Mouse (Mus musculus) gonadal fat pad, adult 2 months (tissue): ENCODE data around the gene Ltbp2. TPM values are rescaled to one million over a fixed set of nuclear protein-coding genes. Genes with fewer than 3 reads are reported as not detected.

Source experiments
- DNase-seq: peaks from one replicate; pipeline ENCODE4 v3.0.0-alpha.2; 2012; ENCODE audit warnings: low read depth
- polyA plus RNA-seq: library from polyadenylated mRNA; depleted of rRNA; stranded (reverse); fragments of >200 nt; gene quantifications from 2 replicates; pipeline ENCODE4 v1.2.3, GENCODE M21; 2012

The Ltbp2 gene
- polyA plus RNA-seq, 1 experiment, result 37.9 TPM

DNA sequence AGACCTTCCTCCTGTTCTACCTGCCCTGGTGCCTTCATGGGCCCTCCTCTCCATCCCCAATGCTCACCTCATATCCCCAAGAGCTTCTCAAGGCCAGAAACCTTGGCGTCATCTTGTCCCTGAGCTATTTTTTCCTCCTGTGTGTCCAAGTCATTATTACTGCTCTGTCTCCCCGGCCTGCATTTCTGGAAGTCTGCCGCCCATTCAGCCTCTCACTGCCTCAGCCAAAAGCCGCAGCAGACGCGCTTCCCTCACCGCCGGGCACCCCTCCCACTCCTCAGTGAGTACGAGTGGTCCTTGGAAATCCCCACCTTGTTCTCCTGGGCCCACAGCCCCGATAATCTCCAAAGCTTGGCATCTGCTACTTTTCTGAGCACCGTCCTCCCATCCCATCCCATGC is 3.8 kb upstream of the Ltbp2 start:
- no peak for DNase-seq

GRCm38 (mm10) chr12:84875761-84876480 is 411 bp downstream of the Ltbp2 start:
- DNase-seq, result no peak

GRCm38 (mm10) chr12:84873434-84873833 is 2.9 kb downstream of the Ltbp2 start:
- no peak for DNase-seq

DNA sequence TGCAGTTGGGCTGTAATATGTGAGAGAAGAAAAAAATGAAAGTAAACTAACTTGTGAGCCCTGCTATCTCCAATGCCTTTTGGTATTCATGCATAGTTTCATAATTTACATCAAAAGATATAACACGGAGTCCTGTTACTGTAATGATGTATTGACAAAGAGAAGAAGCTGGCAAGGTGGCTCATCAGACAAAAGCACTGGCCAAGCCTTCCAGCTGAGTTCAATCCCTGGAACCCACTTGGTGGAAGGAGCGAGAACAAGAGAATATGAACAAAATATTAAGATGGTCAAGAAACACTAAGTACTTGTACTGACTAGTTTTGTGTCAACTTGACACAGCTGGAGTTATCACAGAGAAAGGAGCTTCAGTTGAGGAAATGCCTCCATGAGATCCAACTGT is 4.0 kb downstream of the Ltbp2 start:
- no peak for DNase-seq

DNA sequence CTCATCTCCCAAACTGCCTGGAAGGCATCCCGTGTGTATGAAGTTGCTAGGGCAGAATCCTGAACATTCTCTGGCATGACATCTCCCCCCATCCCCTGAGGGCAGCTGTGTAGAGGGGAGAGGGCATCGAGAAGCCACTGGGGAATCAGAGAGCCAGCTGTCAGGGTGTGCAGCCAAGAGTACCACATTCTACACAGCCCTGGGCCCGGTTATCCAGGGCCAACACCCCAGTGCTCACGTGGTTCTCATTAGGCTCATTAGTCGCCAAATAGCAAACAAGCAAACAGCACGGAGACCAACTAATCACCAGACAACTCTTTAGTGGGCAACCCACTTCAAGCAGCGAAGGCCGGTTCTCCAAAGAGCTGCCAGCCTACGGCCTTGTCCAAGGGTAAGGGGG is 10.9 kb downstream of the Ltbp2 start:
- no peak for DNase-seq

- DNase-seq, result no peak
Measured at GRCm38 (mm10) chr12:84864801-84865200, 11.5 kb downstream of the Ltbp2 start.

DNA sequence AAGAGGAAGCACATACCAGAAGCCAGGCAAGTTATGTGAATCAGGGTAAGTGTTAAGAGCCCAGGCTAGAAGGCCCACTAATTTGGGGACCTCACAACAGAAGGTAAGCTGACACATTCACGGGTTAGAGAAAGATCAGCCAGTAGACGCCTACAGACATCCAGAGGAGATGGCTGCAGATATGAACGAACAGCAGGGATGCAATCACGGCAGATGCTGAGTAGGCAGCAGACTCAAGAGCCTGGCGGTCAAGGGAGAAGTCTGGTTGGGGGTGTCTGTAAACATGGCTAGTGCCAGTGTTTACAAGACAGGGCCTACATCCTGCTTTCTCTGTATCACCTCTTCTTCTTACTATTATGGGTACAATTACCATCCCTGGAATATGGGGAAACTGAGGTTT is 13.1 kb downstream of the Ltbp2 start:
- DNase-seq, result no peak

GRCm38 (mm10) chr12:84862136-84862910 is 14.0 kb downstream of the Ltbp2 start:
- DNase-seq, result no peak

DNA sequence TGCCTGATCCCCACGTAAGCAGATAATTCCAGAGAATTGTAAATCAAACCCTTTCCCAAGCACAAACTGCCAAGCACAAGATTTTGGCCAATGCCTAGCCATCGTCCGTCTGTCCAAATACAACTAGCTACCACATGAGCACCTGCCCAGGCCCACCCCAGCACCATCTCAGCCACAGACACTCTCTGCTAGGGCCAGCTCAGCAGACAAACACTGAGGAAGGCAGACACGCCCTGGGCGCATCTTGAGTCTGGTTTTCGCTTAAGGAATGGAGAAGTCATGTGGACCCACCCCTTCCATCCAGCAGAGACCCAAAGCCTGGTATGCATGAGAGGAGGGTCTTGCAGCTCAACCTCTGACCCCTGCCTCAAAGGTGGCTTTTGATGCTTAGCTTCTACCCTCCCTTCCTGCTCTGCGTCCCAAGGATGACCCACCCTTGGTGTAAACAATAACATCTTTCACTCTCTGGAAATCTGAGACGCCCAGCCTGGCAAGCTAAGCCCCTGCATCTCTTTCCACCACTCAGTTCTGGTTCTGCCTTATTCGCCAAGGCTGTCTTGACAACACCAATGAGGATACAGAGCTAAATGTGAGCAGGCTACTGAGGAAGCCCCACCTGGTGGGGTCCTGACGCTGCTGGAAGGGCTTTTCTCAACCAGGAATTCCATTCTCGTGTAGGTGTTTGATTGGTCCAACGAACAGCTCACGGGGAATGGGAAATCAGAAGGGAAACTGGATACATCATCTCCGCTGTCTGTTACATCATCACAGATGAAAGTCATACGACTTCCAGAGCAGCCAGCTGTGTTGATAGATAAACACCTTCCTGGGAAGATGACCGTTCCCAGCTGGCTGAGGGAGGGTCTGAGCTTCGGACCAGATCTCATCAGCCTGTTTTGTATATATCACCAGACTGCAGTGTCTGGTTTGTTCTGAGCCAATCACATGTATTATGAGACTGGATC is 17.9 kb downstream of the Ltbp2 start:
- DNase-seq, result no peak

DNA sequence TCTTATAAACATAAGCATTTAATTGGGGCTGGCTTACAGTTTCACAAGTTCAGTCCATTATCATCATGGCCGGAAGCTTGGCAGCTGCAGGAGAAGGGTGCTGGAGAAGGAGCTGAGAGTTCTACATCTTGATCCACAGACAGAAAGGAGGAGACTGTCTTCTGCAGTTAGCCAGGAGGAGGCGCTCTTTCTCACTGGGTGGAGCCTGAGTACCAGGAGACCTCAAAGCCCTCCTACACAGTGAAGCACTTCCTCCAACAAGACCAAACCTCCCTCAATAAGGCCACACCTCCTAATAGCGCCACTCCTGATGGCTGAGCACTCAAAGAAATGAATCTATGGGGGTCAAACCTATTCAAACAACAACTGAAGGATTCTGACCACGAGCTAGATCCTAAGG is 18.6 kb downstream of the Ltbp2 start:
- DNase-seq, result no peak

DNA sequence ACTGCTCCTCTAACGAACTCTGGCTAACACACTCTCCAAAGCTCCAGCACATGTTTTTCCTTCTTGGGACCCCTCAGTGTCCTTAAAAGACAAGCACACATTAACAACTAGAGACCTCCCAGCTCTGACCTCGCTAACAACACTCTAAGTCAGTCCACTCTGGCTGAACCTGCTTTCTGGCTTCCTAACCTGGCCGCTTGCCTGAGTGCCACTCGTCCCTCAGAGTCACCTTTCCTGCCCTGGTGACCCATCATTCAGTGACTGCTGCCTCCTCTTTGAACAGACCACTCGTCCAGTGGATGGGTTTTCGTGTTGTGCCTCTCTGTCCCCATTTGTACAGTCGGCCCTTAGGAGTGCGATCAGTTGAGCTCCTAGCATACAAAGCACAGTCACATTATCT is 19.8 kb downstream of the Ltbp2 start:
- DNase-seq, result no peak

DNA sequence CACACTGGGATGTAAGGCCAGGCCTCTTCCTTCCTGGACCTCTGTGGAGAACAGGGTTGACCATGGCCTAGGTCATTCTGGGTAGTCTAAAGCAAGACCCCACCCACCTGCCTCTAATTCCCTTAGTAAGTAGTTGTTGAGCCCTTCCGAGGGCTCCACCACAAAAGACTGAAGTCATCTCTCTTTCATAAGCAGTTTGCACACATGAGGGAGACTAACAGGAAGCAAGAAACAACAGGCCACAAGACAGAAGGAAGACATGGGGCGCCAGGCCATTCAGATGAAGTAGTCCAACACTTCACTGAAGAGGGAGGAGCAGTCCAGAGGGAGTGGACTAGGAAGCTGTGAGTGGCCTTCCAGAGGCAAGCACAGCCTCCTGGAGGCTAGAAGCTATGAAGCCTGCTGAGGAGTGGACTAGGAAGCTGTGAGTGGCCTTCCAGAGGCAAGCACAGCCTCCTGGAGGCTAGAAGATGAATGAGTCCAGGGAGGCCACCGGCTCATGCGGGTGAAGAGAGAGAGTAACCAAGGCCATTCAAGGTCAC is 21.2 kb downstream of the Ltbp2 start:
- DNase-seq, result no peak

GRCm38 (mm10) chr12:84854392-84855033 is 21.8 kb downstream of the Ltbp2 start:
- no peak for DNase-seq

- DNase-seq, result no peak
Measured at GRCm38 (mm10) chr12:84851403-84852040, 24.8 kb downstream of the Ltbp2 start.

DNA sequence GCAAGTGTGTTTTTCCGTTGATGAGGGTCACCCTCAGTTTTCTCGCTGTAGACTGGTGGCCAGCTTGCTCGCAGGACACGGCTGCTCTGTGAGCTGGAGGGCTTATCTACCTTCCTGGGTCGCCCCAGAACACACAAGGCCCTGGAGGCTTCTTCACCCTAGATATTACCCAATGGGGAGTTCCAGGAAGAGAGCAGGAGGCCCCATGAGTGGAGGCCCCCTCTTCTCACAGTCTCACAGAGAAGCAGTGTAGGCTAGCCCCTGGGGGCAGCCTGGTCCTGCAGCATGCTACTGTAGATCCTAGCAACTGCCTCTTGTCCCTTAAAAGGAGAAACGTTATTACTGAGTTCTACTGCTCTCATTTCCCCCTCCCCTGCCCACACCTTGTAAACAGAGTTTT is 28.4 kb downstream of the Ltbp2 start:
- DNase-seq, result no peak

DNA sequence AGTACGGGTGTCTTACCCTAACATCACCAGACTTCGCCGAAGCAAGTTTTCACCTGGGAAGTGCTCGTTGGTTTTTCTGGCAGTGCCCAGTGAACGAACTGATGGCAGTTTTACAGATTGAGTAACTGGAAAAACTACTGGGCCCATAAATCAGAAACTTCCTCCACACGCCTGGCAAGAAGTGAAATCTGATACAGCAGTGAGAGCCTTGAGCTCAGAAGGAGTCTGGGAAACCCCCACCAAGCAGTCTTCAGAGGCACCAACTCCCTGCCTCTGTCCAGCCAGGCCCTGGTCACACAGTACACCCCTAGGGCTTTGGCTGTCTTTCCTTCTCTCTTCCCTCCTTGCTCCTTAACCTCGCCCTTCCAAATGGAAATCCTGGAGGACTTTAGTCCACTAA is 28.9 kb downstream of the Ltbp2 start:
- DNase-seq, result peak; percentile 70

DNA sequence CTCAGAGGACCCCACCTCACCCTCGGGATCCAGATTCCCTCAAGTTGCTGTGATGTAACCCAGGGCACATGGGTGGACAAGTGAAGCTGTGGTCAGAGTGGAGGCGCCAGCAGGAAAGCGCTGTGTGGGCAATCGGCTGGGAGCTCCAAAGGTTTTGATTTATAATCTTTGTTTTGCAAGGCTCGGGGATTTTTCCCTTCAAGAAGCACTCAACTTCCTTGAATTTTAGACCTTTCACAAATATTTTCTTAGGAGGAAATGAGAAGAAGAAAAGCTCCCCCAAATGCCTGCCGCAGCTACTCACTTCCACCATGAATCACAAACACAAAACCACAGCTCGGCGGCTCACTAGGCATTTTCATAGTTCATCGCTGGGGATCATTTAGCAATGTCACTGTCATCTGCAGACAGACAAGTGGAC is 29.7 kb downstream of the Ltbp2 start:
- no peak for DNase-seq

GRCm38 (mm10) chr12:84842706-84843105 is 33.6 kb downstream of the Ltbp2 start:
- DNase-seq, result no peak

GRCm38 (mm10) chr12:84841158-84842140 is 34.9 kb downstream of the Ltbp2 start:
- no peak for DNase-seq

DNA sequence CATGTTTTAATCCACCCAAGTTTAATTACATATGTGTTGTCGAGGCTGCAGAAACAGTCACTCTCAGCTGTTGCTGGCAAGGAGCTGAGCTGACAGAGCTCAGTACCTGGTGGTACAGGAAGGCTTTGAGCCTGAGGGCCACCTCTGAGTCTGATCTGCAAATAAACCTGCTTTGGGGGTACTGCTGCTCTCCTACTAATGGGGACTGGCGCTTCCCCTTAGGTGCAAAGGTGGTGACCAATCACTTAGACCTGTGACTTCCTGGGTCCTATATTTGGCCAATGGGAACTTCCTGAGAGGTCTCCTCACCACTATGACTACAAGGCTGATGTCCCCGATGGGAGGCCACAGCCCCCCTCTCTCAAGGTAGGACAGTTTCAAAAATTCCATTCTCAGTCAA is 35.6 kb downstream of the Ltbp2 start:
- no peak for DNase-seq
